Mouse (Mus musculus): ENCODE results near the gene Prmt6. TPM values are rescaled to one million over a fixed set of nuclear protein-coding genes. Genes with fewer than 3 reads are reported as not detected.
A peak's percentile ranks its signal among the peaks of the same experiment; 100 is the strongest.

Gene Prmt6
- polyA plus RNA-seq, 1 experiment = 11.5 TPM

- peak overlapping the region; percentile 79 for H3K4me3 ChIP-seq (ENCODE audit: low read depth, low read length)
- H3K9me3 ChIP-seq (replicated peaks; ENCODE audit: control insufficient read depth, insufficient read depth, low read length, poor library complexity, severe bottlenecking) = no peaks in the 10 kb centered on the region
- H3K4me1 ChIP-seq (ENCODE audit: control insufficient read depth, insufficient read depth, low read length) = no peaks in the 10 kb centered on the region
- H3K9ac ChIP-seq (ENCODE audit: low read depth, poor library complexity, severe bottlenecking) = peak overlapping the region; percentile 61
- H3K27ac ChIP-seq (ENCODE audit: insufficient read depth, low read length) = no peak overlapping the region
- H3K36me3 ChIP-seq (ENCODE audit: control insufficient read depth, insufficient read depth, low read length, poor library complexity, severe bottlenecking) = peaks cover 8% of the 10 kb centered on the region
- no peaks in the 10 kb centered on the region for H3K27me3 ChIP-seq (ENCODE audit: control insufficient read depth, insufficient read depth, low read length, poor library complexity, severe bottlenecking)
- TF ChIP-seq CTCF (IDR thresholded peaks at IDR 0.05; ENCODE audit: low read depth, low read length) (no peak), EP300 (IDR thresholded peaks at IDR 0.05; ENCODE audit: insufficient read depth, low read depth, low read length) (no peak), POLR2A (IDR thresholded peaks at IDR 0.05; ENCODE audit: insufficient read depth, low read length) (no peak)
Observed at GRCm38 (mm10) chr3:110249891-110250838, 633 bp downstream of the Prmt6 start.

DNA sequence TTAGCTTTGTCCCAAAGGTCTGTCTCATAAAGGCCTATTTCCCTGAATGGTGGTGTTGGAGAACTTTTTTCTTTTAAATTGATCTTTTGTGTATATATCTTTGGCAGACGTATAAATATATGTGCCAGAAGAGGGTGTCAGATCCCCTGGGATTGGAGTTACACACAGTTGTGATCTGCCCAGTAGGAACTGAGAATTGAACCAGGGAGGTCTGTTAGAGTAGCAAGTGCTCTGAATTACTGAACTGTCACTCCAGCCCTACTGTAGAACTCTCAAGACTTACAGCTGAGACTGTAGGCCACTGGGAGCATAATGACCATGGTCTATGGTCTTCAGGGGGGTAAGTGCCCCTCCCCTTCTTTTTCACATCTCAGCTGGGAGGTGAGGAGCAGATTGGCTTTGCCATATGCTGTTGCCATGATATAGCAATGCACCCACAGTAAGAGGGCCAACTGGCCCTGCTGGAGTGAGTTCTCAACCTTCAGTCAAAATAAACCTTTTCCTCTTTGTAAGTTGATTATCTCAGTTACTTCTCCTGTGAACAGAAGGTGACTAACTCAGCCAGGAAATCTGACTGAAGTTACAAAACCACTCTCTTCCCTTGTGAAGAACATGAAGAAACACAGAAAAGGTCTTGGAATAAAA is 13.9 kb downstream of the Prmt6 start:
- H3K27me3 ChIP-seq (ENCODE audit: control insufficient read depth, insufficient read depth, low read length, poor library complexity, severe bottlenecking) = no peaks in the 10 kb centered on the region
- no peak overlapping the region for H3K9ac ChIP-seq (ENCODE audit: low read depth, poor library complexity, severe bottlenecking)
- no peaks in the 10 kb centered on the region for H3K9me3 ChIP-seq (replicated peaks; ENCODE audit: control insufficient read depth, insufficient read depth, low read length, poor library complexity, severe bottlenecking)
- no peak for TF ChIP-seq EP300 (IDR thresholded peaks at IDR 0.05; ENCODE audit: insufficient read depth, low read depth, low read length)
- no peak for TF ChIP-seq CTCF (IDR thresholded peaks at IDR 0.05; ENCODE audit: low read depth, low read length)
- no peak for TF ChIP-seq POLR2A (IDR thresholded peaks at IDR 0.05; ENCODE audit: insufficient read depth, low read length)
- no peak overlapping the region for H3K4me3 ChIP-seq (ENCODE audit: low read depth, low read length)
- H3K36me3 ChIP-seq (ENCODE audit: control insufficient read depth, insufficient read depth, low read length, poor library complexity, severe bottlenecking) = no peaks in the 10 kb centered on the region
- no peaks in the 10 kb centered on the region for H3K4me1 ChIP-seq (ENCODE audit: control insufficient read depth, insufficient read depth, low read length)
- no peak overlapping the region for H3K27ac ChIP-seq (ENCODE audit: insufficient read depth, low read length)

Other genes with a start within 250 kb of the Prmt6 start
- gene Ntng1, start 107.0 kb downstream of the Prmt6 start, polyA plus RNA-seq (2011; ENCODE audit: insufficient read depth, insufficient read length, low read depth, missing spikeins) = 0.20 and 1.6 TPM in 2 replicates

Data from ES-Bruce4 (cell line).